Mouse (Mus musculus) adrenal gland, adult (tissue): ENCODE results near the gene Snai3.

ENCODE experiments used
- DNase-seq, 2 experiments: peaks; one replicate each; pipeline ENCODE4 v3.0.0; 2022 to 2023; ENCODE audit warnings: low spot score in 1 of 2; ENCODE audit not compliant: inconsistent age in 2 of 2

Snai3 gene

DNA sequence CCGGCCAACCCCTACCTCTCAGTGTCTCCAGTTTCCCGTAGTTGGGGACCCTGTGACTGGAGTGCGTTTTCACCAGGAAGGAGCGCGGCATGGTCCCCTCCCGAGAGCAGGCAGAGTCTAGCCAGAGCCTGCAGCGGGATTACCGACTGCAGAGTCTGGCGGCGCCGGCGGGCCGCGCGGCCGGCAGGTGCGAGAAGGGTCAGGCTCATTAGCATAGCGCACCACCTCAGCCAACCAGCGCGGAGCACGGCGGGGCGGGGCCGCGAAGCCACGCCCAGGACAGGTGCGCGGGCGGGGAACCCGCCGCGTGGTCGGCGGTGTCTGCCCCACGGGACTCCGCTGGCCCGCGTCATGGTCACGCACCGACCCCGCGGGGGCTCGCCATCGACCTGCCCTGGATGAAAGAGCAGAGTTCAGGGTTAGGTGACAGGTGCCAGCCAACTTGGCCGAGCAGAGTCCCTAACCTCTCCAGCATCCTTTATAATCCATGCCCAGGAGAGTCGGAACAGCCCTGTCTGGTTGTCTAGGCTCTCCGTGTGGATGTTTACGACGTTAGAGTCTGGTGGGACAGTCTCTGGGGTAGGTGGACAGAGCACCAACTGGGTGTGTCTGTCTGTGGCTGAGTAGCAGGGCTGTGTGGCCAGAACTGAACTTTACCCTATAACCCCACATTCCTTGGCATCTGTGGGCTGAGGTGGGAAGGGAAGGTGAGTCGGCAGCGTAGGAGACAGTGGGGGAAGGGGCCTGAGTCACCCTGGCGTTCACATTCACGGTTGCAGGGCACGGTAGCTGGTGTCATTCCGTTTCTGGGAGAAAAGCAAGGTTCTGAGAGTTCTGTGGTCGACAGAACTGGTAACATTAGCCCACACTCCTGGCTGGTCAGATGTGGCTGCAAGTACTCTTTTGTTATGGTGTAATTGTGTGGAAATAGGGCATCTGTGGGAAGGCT lies at the start of gene Snai3:
TSS of gene Snai3 (minus strand) at position 210 of the 949 bp plus-strand sequence.
- DNase-seq = peak; percentile 66 to 71

DNA sequence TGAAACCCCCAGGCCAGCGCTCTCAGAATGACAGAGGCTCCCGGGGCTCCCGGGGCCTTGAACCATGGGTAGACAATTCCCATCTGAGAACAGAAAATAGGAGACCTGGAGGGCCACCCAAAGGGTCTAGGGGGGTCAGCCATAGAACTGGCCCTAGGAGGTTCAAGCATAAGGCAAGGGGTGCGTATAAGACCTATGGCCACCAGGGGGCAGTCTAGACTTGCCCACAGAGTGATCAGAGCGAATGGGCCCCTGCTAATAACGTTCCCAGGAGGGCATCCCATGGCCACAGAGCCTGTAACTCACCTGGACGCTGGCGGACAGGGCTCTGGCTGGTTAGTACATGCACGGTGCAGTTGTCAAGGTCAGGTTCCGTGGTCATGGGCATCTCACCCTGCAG lies 40.3 kb upstream of the Snai3 start:
- peak; percentile 77 to 92 for DNase-seq

DNA sequence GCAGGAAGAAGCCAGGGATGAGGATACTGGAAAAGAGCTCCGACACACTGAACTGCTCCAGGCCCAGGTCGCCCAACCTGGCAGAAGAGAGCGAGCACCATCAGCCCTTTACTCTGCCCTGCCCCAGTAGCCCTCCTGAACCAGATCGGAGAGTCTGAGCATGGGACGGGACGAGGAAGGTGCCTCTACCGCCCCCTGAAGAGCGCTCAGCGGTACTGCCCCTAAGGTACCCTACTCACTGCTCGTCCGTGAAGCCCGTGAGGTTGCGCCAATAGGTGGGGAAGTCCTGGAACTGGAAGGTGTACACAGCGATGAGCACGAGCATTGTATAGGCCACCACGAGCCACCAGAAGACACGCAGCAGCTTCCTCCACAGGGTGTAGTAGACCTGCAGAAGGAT lies 37.4 kb upstream of the Snai3 start:
- DNase-seq = no peak

DNA sequence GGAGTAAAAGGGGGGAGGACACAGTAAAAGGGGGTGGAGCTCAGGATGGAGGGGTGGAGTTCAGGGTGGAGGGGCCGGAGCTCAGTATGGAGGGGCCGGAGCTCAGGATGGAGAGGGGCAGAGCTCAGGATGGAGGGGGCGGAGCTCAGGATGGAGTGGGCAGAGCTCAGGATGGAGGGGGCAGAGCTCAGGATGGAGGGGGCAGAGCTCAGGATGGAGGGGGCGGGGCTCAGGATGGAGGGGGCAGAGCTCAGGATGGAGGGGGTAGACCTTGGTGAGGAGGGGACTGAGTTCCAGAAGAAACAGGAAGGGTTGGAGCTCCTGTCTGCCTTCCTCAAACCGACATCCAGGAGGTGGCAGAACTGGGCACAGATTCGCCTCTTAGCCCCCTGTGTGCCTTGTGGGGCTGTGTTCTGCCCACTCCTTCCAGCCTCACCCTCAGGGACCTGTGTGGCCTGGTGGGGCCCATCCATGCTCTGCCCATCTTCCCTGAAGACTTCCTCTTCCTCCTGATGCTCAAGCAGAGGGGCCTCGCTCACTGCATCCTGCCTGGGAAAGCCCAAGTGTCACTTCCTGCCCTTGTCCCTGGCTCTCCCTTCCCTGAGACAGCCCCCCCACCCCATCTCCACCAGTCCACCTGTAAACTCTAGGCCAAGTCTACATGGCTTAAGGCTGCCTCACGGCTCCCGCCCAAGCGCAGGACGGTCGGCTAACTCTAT lies 36.6 kb upstream of the Snai3 start:
- no peak for DNase-seq

DNA sequence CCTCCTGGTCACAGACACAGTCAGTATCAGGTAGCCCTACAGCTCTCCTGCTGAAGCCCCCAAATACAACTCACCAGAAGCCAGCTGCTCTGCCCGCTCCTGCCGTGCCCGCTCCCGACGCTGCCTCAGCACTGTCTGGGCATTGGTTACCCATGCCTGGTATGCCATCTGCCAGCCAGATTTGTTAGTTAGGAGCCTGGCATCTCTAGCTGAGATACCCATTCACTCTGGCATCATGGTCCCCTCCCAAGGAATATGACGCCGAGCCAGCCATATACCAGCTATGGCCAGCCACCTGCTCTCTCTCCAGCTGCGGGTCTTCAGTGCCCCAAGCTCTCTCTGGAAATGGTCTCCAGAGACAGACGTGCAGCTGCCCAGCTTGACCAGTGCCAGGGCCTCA lies 27.9 kb upstream of the Snai3 start:
- no peak for DNase-seq

DNA sequence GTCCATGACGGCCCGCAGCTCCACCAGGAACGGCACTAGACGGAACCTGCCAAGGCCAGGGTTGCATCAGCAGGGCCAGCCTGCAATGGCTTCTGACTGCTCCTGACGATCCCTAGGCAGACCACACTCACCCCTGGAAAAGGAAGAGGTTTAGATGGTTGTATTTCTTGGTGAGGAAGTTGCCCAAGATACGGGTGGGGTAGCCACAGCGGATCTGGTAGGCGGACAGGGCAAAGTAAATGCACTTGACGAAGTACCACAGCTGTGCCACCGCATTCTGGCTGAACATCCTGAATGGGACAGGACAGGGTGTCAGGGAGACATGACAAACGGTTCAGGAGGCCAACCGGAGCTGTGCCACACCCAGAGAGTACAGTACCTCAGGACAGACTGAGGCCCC lies 24.3 kb upstream of the Snai3 start:
- DNase-seq = peak in 1 of 2 experiments; percentile 30

DNA sequence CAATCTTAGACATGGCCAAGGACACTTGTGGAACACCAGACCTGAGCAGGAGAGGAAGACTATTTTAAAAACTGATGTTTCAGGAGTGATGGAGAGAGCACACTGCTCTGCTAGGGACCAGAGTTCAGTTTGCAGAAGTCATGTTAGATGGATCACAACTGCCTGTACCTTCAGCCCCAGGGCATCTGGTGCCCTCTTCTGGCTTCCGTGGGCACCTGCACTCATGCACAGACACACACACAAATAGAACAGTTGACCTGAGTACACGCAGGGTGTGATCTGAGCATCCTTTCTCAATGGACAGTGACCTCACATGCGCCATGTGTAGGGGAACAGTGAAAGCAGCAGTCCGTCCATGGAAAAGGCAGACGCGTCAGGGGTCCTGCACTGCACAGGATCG lies 23.3 kb upstream of the Snai3 start:
- no peak for DNase-seq

DNA sequence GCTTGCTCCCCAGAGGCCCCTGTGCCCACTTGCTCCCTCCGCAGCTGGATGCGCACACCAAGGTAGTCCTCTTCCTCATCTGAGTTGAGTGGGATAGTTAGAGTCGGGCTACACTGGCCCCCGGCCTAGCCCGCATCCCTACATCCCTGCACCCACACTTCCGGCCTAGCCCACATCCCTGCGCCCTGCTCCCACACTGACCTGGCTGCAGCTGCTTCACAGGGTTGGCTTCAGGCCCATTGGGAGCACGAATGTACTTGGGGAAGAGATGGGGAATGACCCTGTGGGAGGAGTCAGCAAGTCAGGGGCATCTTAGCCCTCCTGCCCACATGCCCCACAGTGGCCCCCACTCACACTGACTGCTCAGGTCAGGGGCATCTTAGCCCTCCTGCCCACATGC lies 21.9 kb upstream of the Snai3 start:
- DNase-seq = no peak

DNA sequence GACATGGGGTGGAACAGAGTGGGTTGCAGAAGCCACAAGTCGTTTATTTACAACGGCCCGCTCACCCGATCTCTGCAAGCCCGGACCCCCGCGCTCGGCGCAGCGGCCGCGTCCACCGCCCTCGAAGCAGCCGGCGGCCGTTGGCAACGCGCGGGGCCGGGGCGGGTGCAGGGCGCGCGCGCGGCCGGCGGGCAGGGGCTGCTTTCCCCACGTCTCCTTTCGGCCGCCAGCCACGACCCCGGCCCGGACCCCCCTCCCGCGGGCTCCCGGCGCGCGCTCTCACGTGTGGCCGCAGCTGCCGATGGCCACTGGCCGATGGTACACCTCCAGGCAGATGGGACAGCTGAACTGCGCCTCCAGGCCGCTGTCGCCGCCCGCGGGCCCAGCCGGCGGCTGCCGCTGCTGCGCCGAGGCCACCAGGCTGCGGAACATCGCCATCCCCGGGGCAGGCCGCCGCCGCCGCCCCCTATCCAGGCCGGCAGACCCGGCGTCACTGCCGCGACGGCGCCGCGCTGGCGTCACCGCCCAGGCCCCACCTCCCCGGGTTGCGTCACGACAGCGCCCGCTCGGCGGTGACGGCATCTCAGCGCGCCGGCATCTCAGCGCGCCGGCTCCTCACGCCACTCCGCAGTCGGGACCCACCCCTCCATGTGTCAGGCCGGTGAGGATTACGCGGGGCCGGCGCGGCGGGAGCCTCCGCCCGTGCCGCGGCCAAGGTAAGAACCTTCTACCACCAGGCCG lies 15.2 kb upstream of the Snai3 start, which contains the start of the genes Rnf166 and Ctu2:
TSS of gene Rnf166 (minus strand) at position 485 of the 741 bp plus-strand sequence.
TSS of gene Ctu2 (plus strand) at position 564 of the 741 bp plus-strand sequence.
- DNase-seq = peak; percentile 93 to 97

DNA sequence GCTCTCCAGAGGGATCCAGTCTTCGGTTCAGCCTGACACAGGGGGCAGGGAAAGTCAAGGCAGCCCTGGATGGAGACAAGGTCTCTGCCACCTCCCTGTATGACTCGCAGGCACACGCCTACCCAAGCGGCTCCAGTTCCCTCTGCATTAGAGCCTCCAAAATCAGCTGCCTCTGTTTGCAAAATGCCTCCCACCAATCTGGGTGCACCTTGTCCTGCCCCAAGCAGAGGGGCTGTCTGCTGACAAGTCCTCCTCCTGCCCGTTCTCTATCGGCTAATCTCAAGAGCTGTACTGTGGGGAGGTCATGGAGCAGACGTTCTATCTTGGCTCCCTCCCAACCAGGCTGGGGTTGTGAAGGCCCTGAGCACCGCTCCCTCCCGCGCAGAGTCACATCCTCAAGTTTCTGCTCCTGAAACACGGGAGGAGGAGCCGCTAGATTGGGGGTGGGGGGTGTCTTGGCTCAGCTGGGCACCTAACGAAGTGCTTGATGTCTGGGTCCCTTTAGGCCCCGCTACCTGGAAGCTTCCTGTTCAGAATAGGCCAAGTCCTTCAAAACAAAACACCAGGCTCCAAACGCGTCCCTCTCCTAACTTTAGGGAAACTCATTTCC lies 14.5 kb upstream of the Snai3 start:
- peak; percentile 75 to 93 for DNase-seq

DNA sequence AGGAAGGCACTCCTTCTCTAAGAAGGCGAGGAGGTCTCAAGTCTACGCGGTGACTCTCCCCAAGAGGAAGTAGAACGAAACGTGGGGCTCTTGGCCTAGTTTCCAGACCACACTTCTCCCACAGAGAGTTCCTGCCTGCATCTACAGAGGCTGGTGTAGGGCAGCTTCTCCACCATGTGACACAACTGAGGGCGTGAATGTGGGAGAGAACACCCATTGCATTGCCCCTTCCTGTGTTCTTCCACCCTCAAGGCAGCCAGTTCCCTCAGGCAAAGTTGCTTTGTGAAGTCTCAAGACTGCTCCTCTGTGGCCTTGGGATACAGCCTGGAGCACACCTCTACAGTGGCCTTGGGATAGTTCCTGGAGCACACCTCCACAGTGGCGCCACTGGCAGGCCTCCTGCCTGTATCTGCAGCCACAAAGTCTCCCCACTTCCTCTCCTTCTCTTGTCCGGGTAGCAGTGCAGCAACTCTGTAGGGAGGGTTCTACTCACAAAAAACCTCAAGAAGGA lies 13.4 kb upstream of the Snai3 start:
- peak in 1 of 2 experiments; percentile 46 for DNase-seq

DNA sequence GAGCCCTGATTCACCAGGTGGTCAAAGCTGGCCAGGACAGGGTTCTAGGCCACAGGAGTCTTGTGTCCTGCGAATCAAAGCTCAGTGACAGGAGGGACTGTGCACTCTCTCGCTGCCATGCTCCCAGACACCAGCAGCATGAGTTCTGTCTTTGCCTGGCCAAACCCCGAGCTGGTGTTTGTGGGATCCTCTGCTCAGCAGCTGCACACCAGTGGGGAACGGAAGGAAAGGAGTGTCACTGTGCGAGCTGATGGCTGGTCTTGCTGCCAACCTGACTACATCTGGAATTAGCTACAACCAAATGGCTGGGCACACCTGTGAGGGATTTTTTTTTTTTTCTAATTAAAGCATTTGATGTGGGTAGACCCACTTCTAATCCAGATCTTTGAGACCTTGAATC lies 10.2 kb upstream of the Snai3 start:
- DNase-seq = no peak

DNA sequence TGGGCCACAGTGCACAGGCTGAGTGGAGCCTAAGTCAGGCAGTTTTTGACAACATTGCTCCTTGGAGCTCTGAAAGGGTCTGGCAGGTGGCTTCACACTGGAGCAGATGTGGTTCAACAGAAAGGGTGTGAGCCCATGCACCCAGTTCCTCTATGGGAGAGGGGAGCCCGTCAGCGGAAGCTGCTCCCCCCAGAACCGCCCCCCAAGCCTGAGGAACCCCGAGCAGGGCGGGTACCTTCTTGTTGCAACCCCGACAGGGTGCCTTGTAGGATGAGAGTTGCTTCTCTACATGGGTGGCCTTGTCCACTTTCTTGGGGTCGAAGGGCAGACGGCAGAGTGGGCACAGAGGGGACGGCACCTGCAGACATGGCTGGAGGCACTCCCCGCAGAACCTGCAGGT lies 9.4 kb upstream of the Snai3 start:
- DNase-seq = no peak

DNA sequence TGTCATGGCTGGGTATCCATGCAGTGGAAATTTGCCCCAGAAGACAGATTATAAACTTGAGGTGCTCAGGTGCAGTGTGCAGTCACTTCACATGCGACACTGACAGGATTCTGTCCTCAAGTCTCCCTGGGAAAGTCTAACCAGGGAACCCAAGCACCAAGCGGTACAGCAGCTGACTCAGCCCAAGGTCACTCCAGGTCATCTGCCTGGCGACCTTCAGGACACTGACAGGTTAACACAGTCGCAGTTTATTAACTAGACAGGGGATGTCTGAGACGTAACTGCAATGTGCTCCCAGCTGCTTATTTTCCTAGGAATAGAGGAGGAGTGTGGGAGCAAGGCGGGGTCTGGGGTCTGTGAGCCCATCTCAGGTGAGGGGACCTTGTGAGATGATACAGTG lies 8.9 kb upstream of the Snai3 start:
- peak in 1 of 2 experiments; percentile 58 for DNase-seq

DNA sequence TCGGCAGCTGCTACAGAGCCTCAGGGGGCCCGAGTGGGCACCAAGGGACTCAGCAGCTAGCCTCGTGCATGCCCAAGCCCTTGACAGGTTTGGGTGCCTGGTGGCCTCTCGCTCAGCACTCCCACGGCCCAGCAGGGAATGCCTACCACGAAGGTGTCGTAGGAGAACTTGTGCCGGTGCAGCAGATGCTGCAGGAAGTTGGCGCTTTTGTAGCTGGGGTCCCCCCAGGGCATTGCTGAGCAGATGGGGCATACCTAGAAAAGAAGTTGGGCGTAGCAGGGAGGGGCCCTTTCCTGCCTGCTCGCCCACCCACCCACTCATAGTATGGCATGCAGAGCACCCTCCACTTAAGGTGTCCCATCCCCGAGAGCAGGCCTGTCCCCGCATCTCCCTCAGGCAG lies 7.3 kb upstream of the Snai3 start:
- no peak for DNase-seq

DNA sequence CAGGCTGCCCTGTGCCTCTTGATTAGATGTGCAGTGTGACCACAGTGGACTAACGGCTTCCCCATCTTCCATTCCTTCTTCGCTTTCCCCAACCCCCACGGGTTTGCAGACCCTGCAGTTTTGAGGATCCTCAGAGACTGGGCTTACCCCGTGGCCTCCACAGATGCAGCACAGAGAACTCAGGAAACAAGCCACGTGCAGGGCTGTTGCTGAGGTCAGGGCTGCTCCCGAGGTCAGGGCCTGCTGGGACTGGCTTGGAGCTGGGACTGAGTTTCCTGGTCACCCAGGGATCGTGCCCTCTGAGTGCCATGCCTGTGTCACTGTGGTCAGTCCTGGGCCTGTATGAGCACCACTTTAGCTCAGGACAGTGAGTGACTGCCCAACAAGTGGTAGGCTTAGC lies 4.5 kb upstream of the Snai3 start:
- peak; percentile 51 to 76 for DNase-seq

DNA sequence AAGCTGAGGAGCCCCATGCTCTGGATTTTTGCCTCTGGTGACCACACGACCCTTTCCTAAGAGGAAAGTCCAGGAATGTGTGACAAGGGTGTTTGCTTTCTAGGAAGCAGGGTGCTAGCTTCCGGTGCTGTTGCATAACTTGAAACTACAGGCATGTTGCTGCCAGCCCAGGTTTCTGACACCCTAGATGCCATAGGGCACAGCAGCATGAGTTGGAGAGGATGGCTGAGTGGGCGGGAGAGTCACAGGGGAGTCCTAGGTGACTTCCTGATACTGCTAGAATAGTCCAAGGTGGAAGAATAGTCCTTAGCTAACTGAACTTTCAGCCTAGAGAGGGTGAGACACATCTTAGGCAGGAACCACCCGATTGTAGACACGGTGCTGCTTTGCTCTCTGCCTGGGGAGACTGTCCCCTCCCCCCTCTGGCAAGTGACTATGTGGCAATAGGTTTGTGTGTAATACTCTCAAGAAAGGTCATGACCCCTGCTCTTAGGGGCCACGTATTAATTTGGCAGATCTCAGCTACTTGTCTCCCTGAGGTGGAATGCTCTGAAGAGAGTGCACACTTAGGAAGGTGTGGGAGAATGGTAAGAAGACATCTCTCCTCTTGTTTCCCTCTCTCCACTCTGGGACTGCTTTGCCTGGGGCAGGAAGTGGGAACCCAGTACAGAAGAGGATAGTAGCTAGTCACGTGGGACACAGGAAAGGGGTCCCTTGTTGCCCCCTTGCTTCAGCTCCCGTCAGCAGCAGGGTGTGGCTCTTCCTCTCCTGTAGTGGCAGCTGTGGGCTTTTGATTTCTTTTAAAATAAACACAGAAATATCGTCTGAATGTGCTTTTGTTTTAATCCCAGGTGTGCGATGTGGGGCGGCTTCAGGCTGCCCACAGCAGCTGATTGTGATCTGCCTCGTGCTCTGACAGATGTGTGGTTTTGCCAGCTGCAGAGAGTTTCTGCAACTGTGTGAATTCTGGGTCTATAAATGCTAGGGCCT lies 3.4 kb upstream of the Snai3 start:
- DNase-seq = peak in 1 of 2 experiments; percentile 56

DNA sequence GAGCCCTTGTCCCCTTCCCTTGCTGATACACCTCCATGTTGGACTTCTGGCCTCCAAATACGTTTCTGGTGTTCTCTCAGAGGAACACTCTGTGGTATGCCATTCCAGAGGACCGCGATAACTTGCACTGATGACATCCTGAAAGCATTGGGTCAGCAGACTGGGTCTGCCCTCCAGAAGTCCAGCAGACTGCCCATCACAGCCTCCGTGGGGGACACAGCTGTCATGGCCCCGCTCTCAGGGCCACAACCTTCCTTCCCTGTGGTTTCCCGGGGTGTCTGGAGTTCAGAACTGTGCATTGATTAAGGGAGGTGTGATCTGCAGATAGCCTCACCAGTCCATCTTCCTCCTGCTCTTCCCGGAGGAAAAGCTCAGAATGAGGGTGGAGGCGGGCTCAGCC lies 2.0 kb upstream of the Snai3 start:
- no peak for DNase-seq

DNA sequence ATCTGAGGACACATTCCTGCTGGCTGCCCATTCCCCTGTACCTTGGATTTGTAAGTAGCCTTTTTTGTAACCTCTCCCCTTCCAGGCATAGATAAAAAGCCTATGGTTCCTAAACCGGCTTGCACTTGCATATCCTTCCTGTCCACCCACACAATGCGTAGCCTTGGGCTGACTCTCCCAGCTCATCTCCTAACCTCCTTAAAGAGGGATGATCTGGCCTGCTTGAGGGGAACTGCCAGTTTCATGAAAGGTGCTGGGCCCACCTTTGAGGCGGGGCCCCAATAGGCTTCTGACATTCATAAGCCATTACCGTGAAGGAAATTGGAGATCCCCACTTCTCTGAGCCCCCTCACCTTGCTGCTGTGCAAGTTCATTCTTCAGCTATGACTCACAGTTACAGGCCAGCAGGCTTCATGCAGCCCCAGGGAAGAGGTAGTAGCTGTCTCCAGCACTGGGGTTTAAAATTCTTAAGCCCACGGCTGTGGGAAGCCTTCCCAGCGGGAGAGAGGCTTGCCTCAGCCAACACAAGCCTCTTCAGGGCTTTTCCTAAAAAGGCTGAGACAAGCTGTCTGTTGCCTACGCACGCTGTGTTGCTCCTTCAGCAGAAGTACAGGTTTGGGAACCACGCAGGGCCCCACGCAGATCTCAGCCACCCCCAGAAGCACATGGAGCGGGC lies 1.1 kb upstream of the Snai3 start:
- DNase-seq = peak in 1 of 2 experiments; percentile 60
